Mouse (Mus musculus) heart, postnatal 0 days (tissue): ENCODE measurements around the gene 1700014D04Rik. TPM values are rescaled to one million over a fixed set of nuclear protein-coding genes. Genes with fewer than 3 reads are reported as not detected.

ENCODE experiments used
- ATAC-seq: fragments of 200-750 bp; cut with Nextera tagmentation; 2 replicates; pipeline ENCODE4 v1.8.0; 2017; ENCODE audit warnings: low read depth, moderate number of reproducible peaks, moderate library complexity; ENCODE audit not compliant: insufficient read depth
- DNase-seq: peaks from one replicate; pipeline ENCODE4 v3.0.0-alpha.2; 2016; ENCODE audit warnings: low spot score
- H3K27ac ChIP-seq: fragments of 300-500 bp; sonication (generic); 2 replicates; pipeline ENCODE4 v1.5.1; 2014; ENCODE audit warnings: low read depth, mild to moderate bottlenecking
- H3K27me3 ChIP-seq: fragments of 300-500 bp; sonication (generic); 2 replicates; pipeline ENCODE4 v1.6.1; 2014; ENCODE audit warnings: low read length, mixed read lengths; ENCODE audit not compliant: control insufficient read depth, insufficient read depth
- H3K36me3 ChIP-seq: fragments of 300-500 bp; sonication (generic); replicated peaks from 2 replicates; pipeline ENCODE4 v1.6.1; 2014; ENCODE audit warnings: low read length, mixed read lengths; ENCODE audit not compliant: control insufficient read depth, insufficient read depth
- H3K4me1 ChIP-seq: fragments of 300-500 bp; sonication (generic); 2 replicates; pipeline ENCODE4 v1.6.1; 2014; ENCODE audit warnings: antibody characterized with exemption; ENCODE audit not compliant: control insufficient read depth, insufficient read depth
- H3K4me2 ChIP-seq: fragments of 300-500 bp; sonication (generic); 2 replicates; pipeline ENCODE4 v1.6.1; 2014; ENCODE audit warnings: low read depth, mild to moderate bottlenecking, low read length, moderate library complexity
- H3K4me3 ChIP-seq: fragments of 300-500 bp; sonication (generic); 2 replicates; pipeline ENCODE4 v1.5.1; 2014; ENCODE audit warnings: low read depth, low read length
- H3K9ac ChIP-seq: fragments of 300-500 bp; sonication (generic); replicated peaks from 2 replicates; pipeline ENCODE4 v1.6.1; 2014; ENCODE audit warnings: low read depth, low read length, mixed read lengths
- H3K9me3 ChIP-seq: fragments of 300-500 bp; sonication (generic); replicated peaks from 2 replicates; pipeline ENCODE4 v1.6.1; 2016; ENCODE audit warnings: low read length; ENCODE audit not compliant: control insufficient read depth
- CTCF ChIP-seq: IDR thresholded peaks from 2 replicates; pipeline ENCODE4 v1.5.1; 2016; ENCODE audit warnings: antibody characterized with exemption, control low read depth, low read depth
- EP300 ChIP-seq: IDR thresholded peaks from 2 replicates; pipeline ENCODE4 v1.6.1; 2016; ENCODE audit warnings: antibody characterized with exemption, low read depth
- WGBS: fragments of 180-500 bp; shearing (Covaris S2); extraction: QIAGEN DNeasy Blood & Tissue Kit; methylation state at CpG from one replicate; pipeline ENCODE4 v1.1.7; 2014; 5-methylcytosine and 5-hydroxymethylcytosine counted together
- polyA plus RNA-seq: library from polyadenylated mRNA; unstranded; fragments of >200 nt; fragmentation: Nextera tagmentation; extraction: Ambion mirVana; gene quantifications from 2 replicates; pipeline ENCODE4 v1.2.1, GENCODE M21; 2015
- total RNA-seq: library from RNA; depleted of rRNA; stranded (reverse); fragments of >200 nt; gene quantifications from 2 replicates; pipeline ENCODE4 v1.2.3, GENCODE M21; 2014; ENCODE audit warnings: low replicate concordance

Gene 1700014D04Rik
- total and polyA plus RNA-seq, 2 experiments from 2014 or later = not detected

GRCm38 (mm10) chr13:59768531-59768930 lies 22.0 kb upstream of the 1700014D04Rik start:
- H3K9ac ChIP-seq = peak overlapping the region; percentile 98
- ATAC-seq (no peak), DNase-seq (no peak)
- peak overlapping the region; percentile 68 for H3K4me2 ChIP-seq
- no peak for TF ChIP-seq EP300
- TF ChIP-seq CTCF = no peak
- peaks cover 52% of the 10 kb centered on the region for H3K4me1 ChIP-seq
- peak overlapping the region; percentile 94 for H3K4me3 ChIP-seq
- peaks cover 20% of the 10 kb centered on the region; the same call in 1 of the 2 replicates for H3K36me3 ChIP-seq
- no peaks in the 10 kb centered on the region for H3K9me3 ChIP-seq
- no peaks in the 10 kb centered on the region for H3K27me3 ChIP-seq
- peak overlapping the region; percentile 97 for H3K27ac ChIP-seq
- WGBS = 11% methylated on average over 13 of the region's 13 CpGs

GRCm38 (mm10) chr13:59766786-59767515 lies 20.4 kb upstream of the 1700014D04Rik start:
- WGBS = 33% methylated on average over 11 of the region's 11 CpGs
- peak overlapping the region; percentile 94 for H3K4me3 ChIP-seq
- H3K9me3 ChIP-seq = no peaks in the 10 kb centered on the region
- H3K9ac ChIP-seq = peak overlapping the region; percentile 33; the same call in 1 of the 2 replicates
- ATAC-seq (no peak), DNase-seq (no peak)
- H3K36me3 ChIP-seq = peaks cover 22% of the 10 kb centered on the region
- peaks cover 49% of the 10 kb centered on the region for H3K4me1 ChIP-seq
- TF ChIP-seq CTCF (no peak), EP300 (no peak)
- peak overlapping the region; percentile 68 for H3K4me2 ChIP-seq
- peak overlapping the region; percentile 55 for H3K27ac ChIP-seq
- H3K27me3 ChIP-seq = no peaks in the 10 kb centered on the region

- H3K36me3 ChIP-seq = peaks cover 60% of the 10 kb centered on the region
- H3K9me3 ChIP-seq = no peaks in the 10 kb centered on the region
Observed at GRCm38 (mm10) chr13:59762791-59763190, 16.2 kb upstream of the 1700014D04Rik start.

GRCm38 (mm10) chr13:59756906-59757305 lies 10.4 kb upstream of the 1700014D04Rik start:
- TF ChIP-seq EP300 (no peak), CTCF (no peak)
- ATAC-seq (no peak), DNase-seq (no peak)
- WGBS = 66% methylated on average over 7 of the region's 7 CpGs
- Histone ChIP-seq H3K36me3 (peaks cover 60% of the 10 kb centered on the region), H3K9me3 (no peaks in the 10 kb centered on the region), H3K27me3 (no peaks in the 10 kb centered on the region), H3K4me2 (no peak overlapping the region), H3K9ac (no peak overlapping the region), H3K4me3 (no peak overlapping the region), H3K27ac (peak overlapping the region; percentile 61; the same call in 1 of the 2 replicates), H3K4me1 (no peaks in the 10 kb centered on the region)

More at GRCm38 (mm10) chr13:59762791-59763190, 16.2 kb upstream of the 1700014D04Rik start:
- no peak overlapping the region for H3K27ac ChIP-seq
- WGBS = 78% methylated on average over 7 of the region's 7 CpGs
- TF ChIP-seq EP300 (no peak), CTCF (no peak)
- H3K9ac ChIP-seq = no peak overlapping the region
- no peaks in the 10 kb centered on the region for H3K27me3 ChIP-seq
- DNase-seq (no peak), ATAC-seq (no peak)
- H3K4me3 ChIP-seq = no peak overlapping the region
- no peak overlapping the region for H3K4me2 ChIP-seq
- H3K4me1 ChIP-seq = peaks cover 31% of the 10 kb centered on the region

- TF ChIP-seq CTCF (no peak), EP300 (no peak)
- Histone ChIP-seq H3K9ac (no peak overlapping the region), H3K27me3 (no peaks in the 10 kb centered on the region), H3K36me3 (peaks cover 12% of the 10 kb centered on the region), H3K27ac (no peak overlapping the region), H3K4me2 (no peak overlapping the region), H3K9me3 (no peaks in the 10 kb centered on the region), H3K4me1 (no peaks in the 10 kb centered on the region), H3K4me3 (no peak overlapping the region)
- DNase-seq (no peak), ATAC-seq (no peak)
- WGBS = 58% methylated on average over 12 of the region's 12 CpGs
Observed at GRCm38 (mm10) chr13:59750310-59750709, 3.8 kb upstream of the 1700014D04Rik start.
